Mouse (Mus musculus) layer of hippocampus, adult 9-10 months (tissue): ENCODE measurements at regions not wholly inside any gene's neighbourhood (a gene's known extent, or its start where the extent isn't known, plus 50 kb on each side); places are given as distances from the start of the nearest gene placed in this dataset.

ENCODE experiments used
- DNase-seq: peaks from one replicate; pipeline ENCODE4 v3.0.0; 2022; ENCODE audit warnings: low spot score

DNA sequence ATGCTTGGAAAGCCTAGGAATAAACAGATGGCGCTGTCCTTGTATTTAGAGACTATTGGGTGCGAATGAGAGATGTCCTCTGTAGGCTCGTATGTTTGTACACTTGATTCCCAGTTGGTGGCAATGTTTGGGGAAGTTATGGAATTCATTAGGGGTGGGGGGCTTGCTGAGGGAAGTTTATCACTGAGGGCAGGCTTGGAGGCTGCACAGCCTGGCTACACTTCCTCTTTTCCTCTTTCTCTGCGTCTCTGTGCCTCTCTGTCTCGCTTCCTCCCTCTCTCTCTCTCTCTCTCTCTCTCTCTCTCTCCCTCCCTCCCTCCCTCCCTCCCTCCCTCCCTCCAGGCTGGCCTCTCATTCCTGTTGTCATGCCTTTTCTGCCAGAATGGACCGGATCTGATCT, 104.2 kb upstream of the Arid2 start:
- no peak for DNase-seq

DNA sequence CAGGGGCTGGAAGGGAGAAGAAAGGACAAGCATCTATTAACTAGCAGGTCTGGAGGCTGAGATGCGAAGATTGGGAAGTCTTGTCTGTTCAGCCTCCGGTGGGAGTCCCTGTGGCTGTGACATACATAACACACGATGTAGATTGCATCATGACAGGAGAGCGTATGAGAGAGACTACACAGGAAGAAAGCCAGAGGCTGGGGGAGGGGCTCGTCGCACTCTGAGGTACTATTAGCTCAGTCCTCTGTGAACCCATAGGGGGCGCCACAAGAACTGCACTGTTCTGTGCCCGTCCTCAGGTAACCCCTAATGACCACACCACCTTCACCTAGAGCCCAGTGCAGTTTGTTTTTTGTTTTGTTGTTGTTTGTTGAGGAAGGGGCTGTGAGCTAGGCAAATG, 102.7 kb upstream of the Arid2 start:
- DNase-seq = no peak

- DNase-seq = no peak
Observed at GRCm38 (mm10) chr15:96185429-96185828, 101.9 kb upstream of the Arid2 start.

DNA sequence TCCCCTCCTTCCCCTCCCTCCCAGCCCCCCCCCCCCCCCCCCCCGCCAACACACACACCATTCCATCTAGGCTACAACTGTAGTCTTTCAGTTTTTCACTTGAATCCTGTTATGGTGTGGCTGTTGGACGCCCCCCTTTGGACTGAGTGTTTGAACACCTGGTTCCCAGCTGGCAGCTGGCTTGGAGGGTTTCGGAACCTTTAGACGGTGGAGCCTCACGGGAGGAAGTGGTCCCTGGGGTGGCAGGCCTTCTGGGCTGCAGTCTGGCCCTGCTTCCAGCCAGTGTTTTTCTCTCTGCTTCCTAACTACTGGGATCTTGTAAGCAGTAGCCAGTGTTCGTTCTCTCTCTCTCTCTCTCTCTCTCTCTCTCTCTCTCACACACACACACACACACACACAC, 101.4 kb upstream of the Arid2 start:
- no peak for DNase-seq

DNA sequence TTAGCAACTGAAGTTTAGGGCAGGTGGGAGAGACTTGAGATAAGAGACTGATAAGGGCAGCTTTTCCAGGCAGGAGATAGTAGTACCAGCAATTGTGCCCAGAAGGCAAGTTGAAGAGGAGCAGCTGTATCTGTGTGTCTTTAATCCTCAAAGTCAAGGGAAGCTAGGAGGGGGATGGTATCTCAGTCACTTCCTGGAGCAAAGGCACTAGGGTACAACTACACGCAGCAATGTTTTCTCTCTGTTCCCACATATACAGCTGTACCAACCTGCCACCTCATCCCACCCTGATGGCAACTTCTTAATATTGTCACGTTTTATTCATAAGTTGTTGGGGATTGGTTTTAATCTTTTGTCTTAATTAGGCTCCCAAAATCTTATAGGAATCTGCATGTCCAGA, 97.8 kb upstream of the Arid2 start:
- DNase-seq = no peak

GRCm38 (mm10) chr15:96197413-96197812, 89.9 kb upstream of the Arid2 start:
- DNase-seq = no peak

GRCm38 (mm10) chr15:96197932-96198331, 89.4 kb upstream of the Arid2 start:
- no peak for DNase-seq

DNA sequence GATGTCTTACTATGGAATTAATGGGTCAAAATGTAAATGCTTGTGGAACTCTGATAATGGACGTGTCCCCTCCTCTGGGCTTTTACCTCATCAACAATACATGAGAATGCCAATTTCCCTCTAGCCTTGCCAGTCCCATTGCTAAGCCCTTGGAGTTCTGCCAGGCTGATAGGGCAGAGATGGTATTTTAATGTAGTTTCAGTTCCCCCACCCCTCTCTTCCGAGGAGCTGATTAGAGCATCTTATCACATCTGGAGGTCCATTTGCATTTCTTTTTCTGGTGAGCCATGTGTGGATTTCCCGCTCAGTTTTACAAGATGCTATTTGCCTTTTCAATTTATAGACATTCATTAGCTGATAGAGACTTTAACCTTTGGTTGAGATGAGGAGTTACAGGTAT, 86.0 kb upstream of the Arid2 start:
- no peak for DNase-seq

GRCm38 (mm10) chr15:96201701-96202460, 85.4 kb upstream of the Arid2 start:
- DNase-seq = no peak

DNA sequence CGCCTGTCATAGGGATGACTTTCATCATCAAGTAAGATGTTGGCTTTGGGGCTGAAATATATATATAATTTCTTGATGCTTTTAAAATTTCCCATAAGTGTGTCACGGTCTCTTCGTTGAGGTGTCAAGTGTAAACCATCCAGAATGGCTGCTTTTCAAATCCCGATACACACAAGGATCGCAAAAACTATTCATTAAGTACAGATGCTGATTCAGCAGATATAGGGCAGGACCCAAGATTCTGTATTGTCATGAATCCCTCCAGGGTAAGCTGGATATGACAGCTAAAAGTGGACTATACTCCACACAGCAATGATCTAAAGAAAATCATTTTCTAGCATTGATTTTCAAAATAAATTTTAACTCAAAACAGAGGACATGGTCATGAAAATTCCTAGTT, 83.1 kb upstream of the Arid2 start:
- DNase-seq = no peak

DNA sequence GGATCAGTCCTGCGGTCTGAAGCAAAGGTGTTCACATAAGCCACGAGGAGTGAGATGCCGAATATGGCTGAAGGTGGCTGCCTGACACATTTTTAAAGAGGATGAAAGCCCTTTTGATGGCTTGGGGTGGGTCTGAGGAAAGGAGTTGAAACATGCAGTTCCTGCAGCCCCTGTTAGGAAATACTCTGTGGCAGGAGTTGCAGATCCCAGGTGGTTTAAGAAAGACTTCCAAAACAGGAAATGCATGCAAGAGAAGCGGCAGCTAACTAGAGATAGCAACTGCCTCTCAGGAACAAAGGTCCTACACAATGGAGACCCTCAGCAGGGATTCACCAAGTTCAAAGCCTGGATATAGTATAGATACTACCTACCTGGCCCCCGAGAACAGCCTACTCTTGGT, 82.7 kb upstream of the Arid2 start:
- no peak for DNase-seq

DNA sequence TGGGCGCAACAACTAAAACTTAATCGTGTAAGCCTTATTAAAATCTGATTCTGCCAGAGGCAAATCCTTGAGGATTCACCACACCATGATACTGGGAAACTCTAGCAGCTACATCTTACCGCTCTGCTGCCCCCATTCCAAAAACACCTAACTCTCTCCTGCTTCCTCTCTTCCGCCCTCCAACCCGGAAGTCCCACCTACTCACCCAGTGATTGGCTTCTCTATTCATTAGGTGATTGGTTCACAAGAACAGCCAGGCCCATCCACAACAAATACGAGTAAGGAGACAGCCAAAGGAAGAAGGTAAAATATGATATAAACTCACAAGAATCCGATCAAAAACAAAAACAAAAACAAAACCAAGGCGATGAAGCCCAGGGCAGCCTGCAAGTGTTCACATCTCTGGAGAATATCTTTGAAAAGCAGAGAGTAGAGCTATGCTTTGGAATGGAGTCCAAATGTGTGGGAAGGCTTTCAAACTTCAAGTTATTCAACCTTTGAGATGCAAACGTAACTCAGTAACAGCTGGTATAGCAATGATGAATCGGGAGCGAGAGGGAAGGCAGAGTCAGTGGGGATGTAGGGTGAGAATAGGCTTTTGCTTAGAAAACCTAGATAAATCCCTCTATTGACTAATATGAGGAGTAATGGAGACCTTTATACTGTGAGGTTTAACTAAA, 76.5 kb upstream of the Arid2 start:
- no peak for DNase-seq

- no peak for DNase-seq
Observed at GRCm38 (mm10) chr15:96213541-96214312, 73.6 kb upstream of the Arid2 start.

DNA sequence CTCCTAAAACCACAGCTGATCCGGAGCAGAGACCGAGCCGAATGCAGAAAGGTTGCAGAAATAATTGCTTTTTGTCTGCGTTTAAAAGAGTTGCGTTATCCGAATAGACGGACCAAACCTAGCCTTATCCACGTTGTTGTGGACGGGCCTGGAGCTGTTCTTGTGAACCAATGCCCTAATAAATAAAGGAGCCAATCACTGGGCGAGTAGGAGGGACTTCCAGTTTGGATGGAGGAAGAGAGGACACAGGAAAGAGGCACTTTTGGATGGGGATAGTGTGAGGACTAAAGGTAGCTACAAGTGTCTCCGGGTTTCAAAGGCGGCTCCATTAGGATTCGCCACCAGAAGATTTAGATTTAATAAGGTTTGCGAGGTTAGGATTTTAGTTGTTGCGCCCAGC, 69.4 kb upstream of the Arid2 start:
- DNase-seq = no peak

- no peak for DNase-seq
Observed at GRCm38 (mm10) chr15:96219746-96220145, 67.6 kb upstream of the Arid2 start.

GRCm38 (mm10) chr15:96231969-96232368, 55.3 kb upstream of the Arid2 start:
- no peak for DNase-seq

GRCm38 (mm10) chr15:96233113-96233512, 54.2 kb upstream of the Arid2 start:
- DNase-seq = no peak

GRCm38 (mm10) chr15:96234783-96235182, 52.5 kb upstream of the Arid2 start:
- no peak for DNase-seq
